Mouse (Mus musculus): ENCODE data around the gene Clcn3. TPM values are rescaled to one million over a fixed set of nuclear protein-coding genes. Genes with fewer than 3 reads are reported as not detected.

Clcn3 gene
- 47.3 TPM for polyA plus RNA-seq (2015; fragmentation: Illumina TruSeq; extraction: RNeasy Lipid Tissue Mini Kit (QIAGEN cat#74804); ENCODE audit: insufficient read depth, low replicate concordance)

DNA sequence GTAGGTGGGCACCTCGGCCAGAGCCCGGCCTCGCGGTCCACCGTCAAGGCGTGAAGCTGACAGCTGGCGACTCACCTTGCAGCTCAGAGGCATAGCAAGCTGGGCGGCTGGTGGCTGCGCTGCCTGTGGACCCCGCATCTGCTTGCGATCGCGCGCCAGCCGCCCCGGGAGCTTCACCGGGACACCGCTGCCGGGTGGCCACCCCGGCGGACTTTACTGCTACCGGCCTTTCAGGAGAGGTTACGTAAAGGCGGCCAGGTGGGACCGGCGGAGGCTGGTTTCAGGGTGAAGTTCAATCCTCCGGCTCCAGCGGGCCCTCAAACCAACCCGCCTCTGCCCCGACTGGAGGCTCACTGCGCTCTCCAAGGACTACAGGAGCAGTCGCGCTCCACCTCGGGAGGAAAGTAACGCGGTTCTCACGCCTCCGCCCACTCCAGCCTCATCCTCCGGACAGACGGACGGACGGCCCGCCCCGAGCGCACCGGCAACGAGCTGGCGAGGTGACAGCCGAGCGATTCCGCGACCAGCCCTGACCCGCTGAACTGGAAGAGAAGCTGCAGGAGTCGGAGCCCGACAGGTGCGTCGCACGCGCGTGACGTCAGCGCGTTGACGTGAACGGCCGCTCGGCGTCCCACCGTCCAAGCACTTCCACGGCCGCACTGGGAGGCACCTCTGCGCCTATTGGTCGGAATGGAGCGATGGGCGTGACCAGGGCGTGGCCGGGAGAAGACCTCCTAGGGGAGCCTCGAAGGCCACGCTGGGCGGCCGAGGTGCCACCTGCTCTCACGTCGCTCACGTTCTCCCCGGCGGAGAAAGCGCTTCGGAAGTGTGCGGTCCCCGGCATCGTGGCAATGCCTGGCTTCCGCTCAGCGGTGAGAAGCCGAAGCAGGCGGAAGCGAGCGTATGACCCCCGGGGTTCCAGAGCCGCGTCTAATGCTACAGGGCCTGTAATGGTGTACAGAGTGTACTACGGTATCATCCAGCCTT, at the start of gene Clcn3:
TSS of gene Clcn3 (minus strand) at position 600 of the 987 bp plus-strand sequence.

DNA sequence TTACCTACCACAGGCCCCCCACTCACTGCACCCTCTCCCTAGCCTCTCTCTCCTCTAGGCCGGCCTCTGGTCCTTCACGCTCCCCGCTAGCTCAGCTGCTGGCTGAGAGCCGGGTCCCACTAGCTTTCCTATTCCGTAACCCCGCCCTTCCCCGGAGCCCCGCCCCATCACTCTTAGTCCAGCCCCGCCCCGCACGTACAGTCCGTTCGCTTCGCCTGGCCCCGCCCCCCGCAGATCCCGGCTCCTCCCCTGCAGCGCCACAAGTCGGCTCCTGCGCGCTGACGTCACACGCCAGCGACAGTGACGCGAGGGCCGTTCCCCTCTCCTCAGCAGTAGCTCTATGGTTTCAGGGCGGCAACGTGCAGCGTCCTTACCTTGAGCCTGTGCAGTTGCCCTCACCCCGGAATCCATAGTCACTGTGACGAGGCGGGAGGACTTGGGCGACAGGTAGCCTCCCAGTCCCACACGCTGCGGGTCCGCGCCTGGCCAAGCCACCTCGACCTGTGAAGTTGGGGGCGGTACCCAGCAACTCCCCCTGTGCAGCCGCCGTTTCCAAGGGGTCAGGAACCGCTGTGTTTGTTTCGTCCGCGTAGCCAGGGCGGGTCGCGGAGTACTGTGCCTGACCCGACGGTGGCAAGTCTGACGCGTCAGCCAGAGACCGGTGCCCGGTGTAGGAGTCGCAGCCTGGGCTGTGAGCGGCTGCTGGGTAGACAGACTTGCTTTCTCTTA, 10.0 kb upstream of the Clcn3 start, which contains the start of gene Nek1:
TSS of gene Nek1 (plus strand) at position 286 of the 729 bp plus-strand sequence.

DNA sequence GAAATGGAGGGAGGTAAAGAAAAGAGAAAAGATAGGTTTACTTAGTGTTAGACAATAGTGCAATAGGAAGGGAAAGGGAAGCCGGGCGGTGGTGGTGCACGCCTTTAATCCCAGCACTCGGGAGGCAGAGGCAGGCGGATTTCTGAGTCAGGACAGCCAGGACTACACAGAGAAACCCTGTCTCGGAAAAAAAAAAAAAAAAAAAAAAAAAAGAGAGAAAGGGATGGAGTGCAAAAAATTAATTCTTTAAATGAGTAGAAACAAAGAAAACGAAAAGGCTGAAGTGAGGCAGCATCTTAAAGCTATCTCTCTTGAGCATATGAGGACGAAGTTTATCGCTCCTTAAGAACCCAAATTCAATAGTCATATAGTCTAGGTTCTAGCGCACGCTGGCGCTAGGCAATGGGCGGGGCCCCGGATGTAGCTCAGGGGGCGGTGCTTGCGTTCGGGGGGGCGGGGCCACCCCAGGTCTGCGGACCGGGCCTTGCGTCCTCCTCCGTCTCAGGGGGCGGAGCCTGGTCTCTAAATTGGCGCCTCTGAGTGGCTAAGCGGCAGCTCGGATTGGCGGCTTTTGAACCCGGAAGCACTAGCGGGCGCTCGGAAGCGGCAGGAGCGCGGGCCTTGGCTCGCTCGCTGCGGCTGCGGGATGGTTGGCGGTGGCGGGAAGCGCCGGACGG, 93.1 kb downstream of the Clcn3 start, which contains the start of gene Hpf1:
TSS of gene Hpf1 (plus strand) at position 576 of the 677 bp plus-strand sequence.

Other genes with a start within 250 kb of the Clcn3 start
- gene Hpf1, start 92.9 kb downstream of the Clcn3 start, polyA plus RNA-seq (2015; fragmentation: Illumina TruSeq; extraction: RNeasy Lipid Tissue Mini Kit (QIAGEN cat#74804); ENCODE audit: insufficient read depth, low replicate concordance), result 87.4 TPM
- gene Nek1, start 9.9 kb upstream of the Clcn3 start, polyA plus RNA-seq (2015; fragmentation: Illumina TruSeq; extraction: RNeasy Lipid Tissue Mini Kit (QIAGEN cat#74804); ENCODE audit: insufficient read depth, low replicate concordance), result 11.1 TPM
- gene Sh3rf1, start 240.6 kb upstream of the Clcn3 start, polyA plus RNA-seq (2015; fragmentation: Illumina TruSeq; extraction: RNeasy Lipid Tissue Mini Kit (QIAGEN cat#74804); ENCODE audit: insufficient read depth, low replicate concordance), result 2.8 TPM